Mouse (Mus musculus) neural tube, embryonic 13.5 days (tissue): Measurements from ENCODE around the gene Kif3a. TPM values are rescaled to one million over a fixed set of nuclear protein-coding genes. Genes with fewer than 3 reads are reported as not detected.

ENCODE experiments used
- ATAC-seq: fragments of 200-750 bp; cut with Nextera tagmentation; 2 replicates; pipeline ENCODE4 v1.8.0; 2017; ENCODE audit warnings: low read depth, mild to moderate bottlenecking, moderate TSS enrichment, moderate library complexity
- H3K27ac ChIP-seq: fragments of 300-500 bp; sonication (generic); replicated peaks from 2 replicates; pipeline ENCODE4 v1.5.1; 2015; ENCODE audit warnings: moderate library complexity, mild to moderate bottlenecking, inconsistent platforms
- H3K27me3 ChIP-seq: fragments of 300-500 bp; sonication (generic); 2 replicates; pipeline ENCODE4 v1.6.1; 2015; ENCODE audit warnings: mild to moderate bottlenecking, inconsistent platforms
- H3K36me3 ChIP-seq: fragments of 300-500 bp; sonication (generic); 2 replicates; pipeline ENCODE4 v1.6.1; 2015; ENCODE audit warnings: mild to moderate bottlenecking, inconsistent platforms
- H3K4me1 ChIP-seq: fragments of 300-500 bp; sonication (generic); replicated peaks from 2 replicates; pipeline ENCODE4 v1.6.1; 2015; ENCODE audit warnings: inconsistent platforms
- H3K4me2 ChIP-seq: fragments of 300-500 bp; sonication (generic); 2 replicates; pipeline ENCODE4 v1.6.1; 2015; ENCODE audit warnings: inconsistent platforms, mild to moderate bottlenecking, moderate library complexity
- H3K4me3 ChIP-seq: fragments of 300-500 bp; sonication (generic); 2 replicates; pipeline ENCODE4 v1.5.1; 2015; ENCODE audit warnings: mild to moderate bottlenecking, inconsistent platforms
- H3K9ac ChIP-seq: fragments of 300-500 bp; sonication (generic); 2 replicates; pipeline ENCODE4 v1.6.1; 2015; ENCODE audit warnings: moderate library complexity, mild to moderate bottlenecking, inconsistent platforms
- H3K9me3 ChIP-seq: fragments of 300-500 bp; sonication (generic); 2 replicates; pipeline ENCODE4 v1.6.1; 2016; ENCODE audit warnings: inconsistent platforms
- WGBS: fragments of 180-500 bp; shearing (Covaris S2); methylation state at CpG from one replicate; pipeline ENCODE4 v1.1.7; 2015; 5-methylcytosine and 5-hydroxymethylcytosine counted together
- polyA plus RNA-seq: library from polyadenylated mRNA; unstranded; fragments of >200 nt; fragmentation: Nextera tagmentation; extraction: Ambion mirVana; gene quantifications from 2 replicates; pipeline ENCODE4 v1.2.1, GENCODE M21; 2015

The Kif3a gene
- polyA plus RNA-seq, 1 experiment from 2014 or later = 272 TPM

GRCm38 (mm10) chr11:53525461-53525860 is 41.7 kb upstream of the Kif3a start:
- Histone ChIP-seq H3K27ac (no peak overlapping the region), H3K27me3 (no peaks in the 10 kb centered on the region), H3K4me2 (no peak overlapping the region), H3K9me3 (no peaks in the 10 kb centered on the region), H3K4me3 (no peak overlapping the region), H3K36me3 (no peaks in the 10 kb centered on the region), H3K4me1 (peaks cover 62% of the 10 kb centered on the region), H3K9ac (no peak overlapping the region)
- ATAC-seq = no peak
- WGBS = 66% methylated on average over 4 of the region's 4 CpGs

- no peak for ATAC-seq
- Histone ChIP-seq H3K27ac (no peak overlapping the region), H3K27me3 (no peaks in the 10 kb centered on the region), H3K36me3 (peaks cover 7% of the 10 kb centered on the region), H3K4me3 (no peak overlapping the region), H3K4me2 (no peak overlapping the region), H3K9ac (0 out of 2 replicates have a peak overlapping the region, but pooled peaks have one; percentile 1), H3K9me3 (no peaks in the 10 kb centered on the region), H3K4me1 (peaks cover 32% of the 10 kb centered on the region)
- WGBS = 69% methylated on average over 9 of the region's 9 CpGs
These were observed 38.6 kb upstream of the Kif3a start for GRCm38 (mm10) chr11:53528397-53529252.

GRCm38 (mm10) chr11:53529253-53529557 is 38.0 kb upstream of the Kif3a start:
- no peak overlapping the region for H3K9ac ChIP-seq
- no peak overlapping the region for H3K4me3 ChIP-seq
- 79% methylated on average over 6 of the region's 6 CpGs for WGBS
- H3K36me3 ChIP-seq = peaks cover 13% of the 10 kb centered on the region
- no peaks in the 10 kb centered on the region for H3K9me3 ChIP-seq
- H3K27me3 ChIP-seq = no peaks in the 10 kb centered on the region
- H3K4me1 ChIP-seq = peaks cover 26% of the 10 kb centered on the region
- no peak for ATAC-seq
- no peak overlapping the region for H3K27ac ChIP-seq
- H3K4me2 ChIP-seq = no peak overlapping the region

- Histone ChIP-seq H3K4me3 (no peak overlapping the region), H3K27ac (no peak overlapping the region), H3K36me3 (peaks cover 21% of the 10 kb centered on the region), H3K27me3 (no peaks in the 10 kb centered on the region), H3K4me1 (peaks cover 19% of the 10 kb centered on the region), H3K9ac (no peak overlapping the region), H3K9me3 (no peaks in the 10 kb centered on the region), H3K4me2 (no peak overlapping the region)
- no peak for ATAC-seq
- WGBS = 86% methylated on average over 9 of the region's 9 CpGs
These were observed 37.2 kb upstream of the Kif3a start for GRCm38 (mm10) chr11:53530001-53530400.

- Histone ChIP-seq H3K4me1 (peaks cover 19% of the 10 kb centered on the region), H3K4me2 (no peak overlapping the region), H3K9ac (no peak overlapping the region), H3K36me3 (peaks cover 38% of the 10 kb centered on the region), H3K9me3 (no peaks in the 10 kb centered on the region), H3K27me3 (no peaks in the 10 kb centered on the region), H3K4me3 (no peak overlapping the region), H3K27ac (no peak overlapping the region)
- WGBS = 95% methylated on average over 10 of the region's 10 CpGs
- no peak for ATAC-seq
These were observed 35.5 kb upstream of the Kif3a start for GRCm38 (mm10) chr11:53531578-53532230.

- no peaks in the 10 kb centered on the region for H3K9me3 ChIP-seq
- 100% methylated on average over 1 of the region's 1 CpGs for WGBS
- no peak for ATAC-seq
- peaks cover 19% of the 10 kb centered on the region for H3K4me1 ChIP-seq
- no peak overlapping the region for H3K4me2 ChIP-seq
- H3K27ac ChIP-seq = no peak overlapping the region
- H3K9ac ChIP-seq = no peak overlapping the region
- no peaks in the 10 kb centered on the region for H3K27me3 ChIP-seq
- peaks cover 43% of the 10 kb centered on the region for H3K36me3 ChIP-seq
- no peak overlapping the region for H3K4me3 ChIP-seq
These were observed 35.0 kb upstream of the Kif3a start for GRCm38 (mm10) chr11:53532231-53532620.

- Histone ChIP-seq H3K27me3 (no peaks in the 10 kb centered on the region), H3K27ac (no peak overlapping the region), H3K4me2 (no peak overlapping the region), H3K4me3 (no peak overlapping the region), H3K36me3 (peaks cover 73% of the 10 kb centered on the region), H3K9ac (no peak overlapping the region), H3K4me1 (no peaks in the 10 kb centered on the region), H3K9me3 (no peaks in the 10 kb centered on the region)
- 70% methylated on average over 15 of the region's 15 CpGs for WGBS
- no peak for ATAC-seq
These were observed 28.1 kb upstream of the Kif3a start for GRCm38 (mm10) chr11:53539002-53539491.

- Histone ChIP-seq H3K9me3 (no peaks in the 10 kb centered on the region), H3K27me3 (no peaks in the 10 kb centered on the region), H3K9ac (no peak overlapping the region), H3K4me3 (no peak overlapping the region), H3K27ac (no peak overlapping the region), H3K36me3 (peaks cover 60% of the 10 kb centered on the region), H3K4me2 (no peak overlapping the region), H3K4me1 (no peaks in the 10 kb centered on the region)
- ATAC-seq = no peak
- WGBS = 91% methylated on average over 3 of the region's 3 CpGs
These were observed 26.8 kb upstream of the Kif3a start for GRCm38 (mm10) chr11:53540394-53540793.

GRCm38 (mm10) chr11:53541222-53541621 is 26.0 kb upstream of the Kif3a start:
- H3K4me2 ChIP-seq = no peak overlapping the region
- no peak overlapping the region for H3K9ac ChIP-seq

GRCm38 (mm10) chr11:53543021-53543420 is 24.2 kb upstream of the Kif3a start:
- no peak overlapping the region for H3K4me3 ChIP-seq
- ATAC-seq = no peak
- no peaks in the 10 kb centered on the region for H3K9me3 ChIP-seq
- 68% methylated on average over 7 of the region's 7 CpGs for WGBS
- H3K4me2 ChIP-seq = no peak overlapping the region
- H3K9ac ChIP-seq = no peak overlapping the region
- H3K36me3 ChIP-seq = peaks cover 35% of the 10 kb centered on the region
- H3K27me3 ChIP-seq = no peaks in the 10 kb centered on the region
- H3K27ac ChIP-seq = no peak overlapping the region
- H3K4me1 ChIP-seq = 0 out of 2 replicates have a peak, but pooled peaks cover 8% of the 10 kb centered on the region

More at GRCm38 (mm10) chr11:53541222-53541621, 26.0 kb upstream of the Kif3a start:
- WGBS = 82% methylated on average over 11 of the region's 11 CpGs
- ATAC-seq = no peak
- 0 out of 2 replicates have a peak, but pooled peaks cover 5% of the 10 kb centered on the region for H3K4me1 ChIP-seq
- H3K9me3 ChIP-seq = no peaks in the 10 kb centered on the region
- H3K27ac ChIP-seq = no peak overlapping the region
- no peaks in the 10 kb centered on the region for H3K27me3 ChIP-seq
- peaks cover 51% of the 10 kb centered on the region for H3K36me3 ChIP-seq
- H3K4me3 ChIP-seq = no peak overlapping the region

GRCm38 (mm10) chr11:53546271-53546670 is 20.9 kb upstream of the Kif3a start:
- Histone ChIP-seq H3K27ac (no peak overlapping the region), H3K4me1 (0 out of 2 replicates have a peak, but pooled peaks cover 8% of the 10 kb centered on the region), H3K4me2 (no peak overlapping the region), H3K4me3 (no peak overlapping the region), H3K9me3 (no peaks in the 10 kb centered on the region), H3K9ac (no peak overlapping the region), H3K27me3 (no peaks in the 10 kb centered on the region), H3K36me3 (peaks cover 13% of the 10 kb centered on the region)
- no peak; the same call in 1 of the 2 replicates for ATAC-seq
- 36% methylated on average over 6 of the region's 6 CpGs for WGBS

- no peaks in the 10 kb centered on the region for H3K9me3 ChIP-seq
- no peaks in the 10 kb centered on the region for H3K27me3 ChIP-seq
- 90% methylated on average over 6 of the region's 6 CpGs for WGBS
- H3K36me3 ChIP-seq = peaks cover 2% of the 10 kb centered on the region; the same call in 1 of the 2 replicates
- no peak overlapping the region for H3K27ac ChIP-seq
- H3K9ac ChIP-seq = no peak overlapping the region
- H3K4me2 ChIP-seq = no peak overlapping the region
- H3K4me3 ChIP-seq = no peak overlapping the region
- no peak for ATAC-seq
- 0 out of 2 replicates have a peak, but pooled peaks cover 8% of the 10 kb centered on the region for H3K4me1 ChIP-seq
These were observed 19.6 kb upstream of the Kif3a start for GRCm38 (mm10) chr11:53547566-53547965.
